Mouse (Mus musculus) adrenal gland (tissue): ENCODE data around the gene Retn.

ENCODE experiments used
- intact Hi-C: fragments of 180-260 bp; cut with DNase I; formaldehyde crosslinking; loops from one replicate; pipeline ENCODE4 v1.15.1; 2025

Retn gene

GRCm38 (mm10) chr8:3705711-3706110 lies 50.1 kb downstream of the Retn start:
- intact Hi-C loops, result no loop called here

GRCm38 (mm10) chr8:3707611-3708010 lies 52.0 kb downstream of the Retn start:
- intact Hi-C loops, result no loop called here
